Mouse (Mus musculus) thymus, postnatal 0 days (tissue): ENCODE results near the gene Zbtb8os. TPM values are rescaled to one million over a fixed set of nuclear protein-coding genes. Genes with fewer than 3 reads are reported as not detected.

Source experiments
- polyA plus RNA-seq: library from polyadenylated mRNA; unstranded; fragments of >200 nt; fragmentation: Nextera tagmentation; extraction: Ambion mirVana; gene quantifications from 2 replicates; pipeline ENCODE4 v1.2.1, GENCODE M21; 2015

Gene Zbtb8os
- polyA plus RNA-seq, 1 experiment from 2014 or later = 87.7 TPM

Other genes with a start within 250 kb of the Zbtb8os start
- 2.0 and 2.2 TPM in 2 replicates for gene Tmem54, start 230.1 kb upstream of the Zbtb8os start, polyA plus RNA-seq
- gene Hpca, start 213.7 kb upstream of the Zbtb8os start, polyA plus RNA-seq = 0.29 and 0.31 TPM in 2 replicates
- gene Fndc5, start 198.7 kb upstream of the Zbtb8os start, polyA plus RNA-seq = 0.47 and 0.60 TPM in 2 replicates
- gene S100pbp, start 146.0 kb upstream of the Zbtb8os start, polyA plus RNA-seq = 17.0 TPM in 2 replicates
- gene Yars, start 145.9 kb upstream of the Zbtb8os start, polyA plus RNA-seq = 49.7 and 50.6 TPM in 2 replicates
- 3.3 and 3.6 TPM in 2 replicates for gene C77080, start 74.3 kb upstream of the Zbtb8os start, polyA plus RNA-seq
- gene Sync, start 48.1 kb upstream of the Zbtb8os start, polyA plus RNA-seq = 0.31 and 0.35 TPM in 2 replicates
- gene Rbbp4, start 325 bp upstream of the Zbtb8os start, polyA plus RNA-seq = 504 and 513 TPM in 2 replicates
- gene Zbtb8a, start 42.4 kb downstream of the Zbtb8os start, polyA plus RNA-seq = 6.0 and 6.6 TPM in 2 replicates
- 1.7 and 1.8 TPM in 2 replicates for gene Zbtb8b, start 105.2 kb downstream of the Zbtb8os start, polyA plus RNA-seq
- 18.4 and 19.1 TPM in 2 replicates for gene Bsdc1, start 125.9 kb downstream of the Zbtb8os start, polyA plus RNA-seq
- 0.09 TPM in 1 of 2 replicates, not detected in the other for gene Tssk3, start 155.3 kb downstream of the Zbtb8os start, polyA plus RNA-seq
- 0.62 TPM in 1 of 2 replicates, not detected in the other for gene Fam229a, start 155.5 kb downstream of the Zbtb8os start, polyA plus RNA-seq
- 382 and 399 TPM in 2 replicates for gene Marcksl1, start 177.9 kb downstream of the Zbtb8os start, polyA plus RNA-seq
- 310 and 317 TPM in 2 replicates for gene Hdac1, start 207.0 kb downstream of the Zbtb8os start, polyA plus RNA-seq
- gene Lck, start 237.9 kb downstream of the Zbtb8os start, polyA plus RNA-seq = 1,471 and 1,532 TPM in 2 replicates
- 2.6 and 3.7 TPM in 2 replicates for gene Fam167b, start 242.9 kb downstream of the Zbtb8os start, polyA plus RNA-seq